Mouse (Mus musculus): ENCODE results near the gene Prima1.

Prima1 gene

GRCm38 (mm10) chr12:103150247-103150646, 91.7 kb downstream of the Prima1 start:
- DNase-seq: no peak
